Mouse (Mus musculus): ENCODE measurements at regions not wholly inside any gene's neighbourhood (a gene's known extent, or its start where the extent isn't known, plus 50 kb on each side); places are given as distances from the start of the nearest gene placed in this dataset.

DNA sequence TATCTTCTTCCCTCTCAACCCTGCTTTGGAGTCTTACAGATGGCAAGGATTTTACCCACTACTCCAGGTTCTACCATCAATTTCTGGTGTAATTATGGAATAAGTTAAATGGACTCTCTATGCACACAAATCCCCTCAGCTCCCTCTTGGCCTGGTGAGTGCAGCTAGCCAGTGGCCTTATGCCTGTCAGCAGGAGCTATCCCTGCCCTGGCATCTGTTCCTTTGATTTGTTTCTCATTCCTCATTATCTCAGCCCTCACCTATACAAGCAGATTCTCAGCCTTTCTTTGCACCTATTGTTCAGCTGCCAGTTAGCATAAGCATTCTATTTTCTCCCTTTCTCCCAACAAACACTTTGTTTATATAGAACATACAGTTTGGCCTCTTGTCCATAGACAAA lies 150.3 kb downstream of the Rnf152 start:
- DNase-seq, result no peak

DNA sequence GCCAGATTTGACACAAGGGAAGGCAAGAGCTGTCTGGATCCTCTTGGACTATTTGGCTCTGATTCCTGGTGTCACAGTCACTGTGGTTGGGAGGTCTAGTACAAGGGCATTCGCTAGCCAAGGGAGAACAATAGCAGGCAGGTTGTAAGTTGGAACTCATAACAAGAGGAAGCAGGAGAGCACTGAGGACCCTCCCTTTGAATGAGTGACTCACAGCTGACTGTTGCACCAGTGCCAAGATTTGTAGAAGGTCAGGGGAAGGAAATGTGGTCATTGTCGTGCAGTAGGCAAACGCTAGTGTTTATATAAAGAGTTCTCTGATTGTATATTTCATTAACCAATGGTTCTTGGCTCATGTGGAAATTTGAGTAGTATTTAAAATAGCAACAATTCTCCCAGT lies 157.2 kb downstream of the Rnf152 start:
- no peak for DNase-seq

DNA sequence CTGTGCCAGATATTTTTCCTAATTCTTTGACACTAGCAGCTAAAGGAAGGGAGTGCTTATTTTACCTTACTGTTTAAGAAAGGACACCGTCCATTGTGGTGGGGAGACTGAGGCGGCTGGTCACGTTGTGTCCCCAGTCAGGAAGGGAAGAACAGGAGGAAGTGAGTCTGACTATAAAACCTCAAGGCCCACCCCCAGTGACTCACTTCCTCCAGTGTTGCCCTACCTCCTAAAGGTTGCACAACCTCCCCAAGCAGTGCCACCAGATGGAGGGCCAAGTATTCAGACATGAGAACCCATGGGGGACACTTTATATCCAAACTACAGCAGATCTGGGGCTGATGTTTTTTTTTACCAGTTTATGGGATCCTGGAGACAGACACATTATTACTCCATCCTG lies 165.4 kb downstream of the Rnf152 start:
- DNase-seq, result no peak

DNA sequence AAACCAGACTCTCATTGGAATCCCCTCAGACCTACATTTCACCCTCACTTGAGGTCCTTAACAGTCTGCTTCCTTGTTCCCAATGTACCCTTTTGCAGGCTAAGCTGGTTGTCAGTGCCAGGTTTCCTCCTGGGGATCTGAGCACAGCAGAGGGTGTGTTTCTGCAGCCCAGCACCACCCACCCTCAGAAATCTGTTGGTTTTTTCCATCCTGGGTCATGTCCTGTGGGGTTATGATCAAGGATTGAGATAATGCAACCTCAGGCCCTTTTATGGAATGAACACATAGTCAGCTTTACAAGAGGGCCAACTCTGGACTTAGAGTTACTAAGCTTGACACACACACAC lies 167.6 kb downstream of the Rnf152 start:
- no peak for DNase-seq

DNA sequence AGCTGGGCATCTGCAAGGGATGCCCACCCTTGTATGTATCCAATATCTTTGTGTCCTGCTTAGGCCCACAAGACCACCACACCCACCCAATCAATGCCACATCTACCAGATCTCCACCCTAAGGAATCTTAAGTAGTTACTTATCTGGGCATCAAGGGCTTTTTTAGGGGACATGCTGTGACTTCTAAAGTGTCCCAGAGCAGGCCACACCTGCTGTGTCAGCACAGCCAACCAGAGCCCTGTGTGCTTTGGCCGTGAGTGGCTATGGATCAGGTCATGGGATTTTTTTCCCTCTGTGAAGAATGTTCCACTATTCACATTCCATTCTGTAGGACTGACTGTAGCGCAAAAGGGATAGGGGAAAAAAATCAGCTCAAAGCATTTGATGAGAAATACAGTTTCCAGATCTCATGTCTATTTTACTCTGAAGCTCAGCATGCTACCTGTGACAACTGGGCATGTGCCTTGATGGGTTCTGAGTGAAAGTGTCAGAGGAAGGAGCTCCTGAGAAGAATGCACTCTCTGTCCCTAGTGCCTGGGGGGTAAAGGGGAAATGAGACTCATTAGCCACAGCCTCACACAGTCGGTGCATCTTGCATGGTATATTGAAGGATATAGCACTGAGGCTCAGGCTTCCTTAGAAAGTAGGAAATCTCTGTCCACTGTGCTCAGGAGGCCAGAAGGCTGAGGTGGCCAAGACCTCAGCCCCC lies 168.1 kb downstream of the Rnf152 start:
- no peak for DNase-seq

DNA sequence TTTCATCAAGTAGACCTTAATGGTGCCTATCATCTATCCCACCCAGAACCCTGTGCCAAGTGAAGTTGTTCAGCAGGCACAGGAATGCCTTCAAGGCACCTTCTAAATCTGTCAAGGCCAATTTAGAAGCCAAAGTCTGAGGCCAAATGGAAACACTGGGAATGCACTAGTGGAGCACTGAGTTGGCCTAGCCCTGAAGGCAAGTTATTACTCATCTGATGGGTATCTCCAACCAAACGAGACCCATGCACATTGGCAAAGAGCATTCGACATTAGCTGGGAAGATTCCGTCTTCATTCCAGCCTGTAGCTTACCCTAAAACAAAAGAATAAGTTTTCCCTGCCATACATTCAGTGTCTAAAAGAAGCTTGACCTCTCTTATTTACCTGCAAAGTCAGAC lies 172.0 kb downstream of the Rnf152 start:
- no peak for DNase-seq

DNA sequence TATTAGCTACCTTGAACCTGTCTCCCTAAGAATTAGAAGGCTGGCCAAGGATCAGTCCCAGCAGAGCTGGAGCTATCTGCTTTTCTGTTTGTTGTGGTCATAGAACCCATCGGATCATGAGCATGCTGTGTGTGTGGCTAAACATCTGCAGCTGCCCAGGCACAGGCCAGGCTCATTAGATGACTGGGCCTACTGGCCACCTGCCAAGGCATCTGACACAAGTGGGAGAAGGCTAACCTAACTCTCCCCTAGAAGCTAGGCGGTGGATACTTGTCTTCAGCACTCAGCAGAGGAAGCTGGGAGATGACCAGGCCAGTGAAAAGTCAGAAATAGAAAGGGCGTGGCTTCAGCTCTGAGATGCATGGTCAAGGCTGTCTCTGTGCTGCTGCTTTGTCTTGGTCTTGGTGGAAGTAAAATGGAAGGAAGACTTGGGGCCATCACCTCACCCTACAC lies 177.1 kb downstream of the Rnf152 start:
- peak; percentile 39 for DNase-seq

DNA sequence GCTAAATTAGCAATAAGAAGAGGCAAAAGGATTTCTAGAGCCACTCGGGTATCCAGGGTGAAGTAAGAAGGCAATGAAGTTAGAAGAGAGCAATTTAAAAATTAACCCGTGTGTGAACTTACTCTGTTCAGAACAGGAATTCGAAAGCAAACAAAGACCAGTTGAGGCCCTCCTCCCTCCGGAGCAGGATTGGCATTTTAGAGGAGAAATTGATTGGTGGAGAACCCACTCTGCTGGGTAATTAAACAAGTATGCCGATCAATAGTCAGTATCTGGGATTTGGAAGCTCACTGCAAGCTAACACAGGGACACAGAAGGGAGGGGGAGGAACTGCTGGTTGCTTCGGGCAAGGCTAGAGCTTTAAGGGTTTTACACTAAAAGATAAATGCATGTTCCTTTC lies 177.7 kb downstream of the Rnf152 start:
- DNase-seq, result peak; percentile 19

DNA sequence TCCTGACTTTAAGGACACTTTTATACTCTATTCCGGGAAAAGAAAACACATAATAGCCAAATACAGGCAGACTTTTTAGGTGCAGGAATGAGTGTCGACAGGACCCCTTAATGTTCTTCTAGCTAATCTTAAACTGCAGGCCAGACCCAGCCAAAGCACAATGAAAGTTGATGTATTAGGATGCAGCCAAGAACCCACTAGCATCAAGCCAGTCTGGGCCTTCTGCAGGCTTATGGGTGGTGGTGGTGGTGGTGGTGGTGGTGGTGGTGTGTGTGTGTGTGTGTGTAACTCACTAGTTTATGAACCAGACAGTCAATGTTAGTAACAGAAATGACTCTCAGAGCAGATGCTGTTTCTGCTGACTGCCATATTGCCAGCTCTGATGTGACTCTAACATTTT lies 178.6 kb downstream of the Rnf152 start:
- DNase-seq, result no peak

DNA sequence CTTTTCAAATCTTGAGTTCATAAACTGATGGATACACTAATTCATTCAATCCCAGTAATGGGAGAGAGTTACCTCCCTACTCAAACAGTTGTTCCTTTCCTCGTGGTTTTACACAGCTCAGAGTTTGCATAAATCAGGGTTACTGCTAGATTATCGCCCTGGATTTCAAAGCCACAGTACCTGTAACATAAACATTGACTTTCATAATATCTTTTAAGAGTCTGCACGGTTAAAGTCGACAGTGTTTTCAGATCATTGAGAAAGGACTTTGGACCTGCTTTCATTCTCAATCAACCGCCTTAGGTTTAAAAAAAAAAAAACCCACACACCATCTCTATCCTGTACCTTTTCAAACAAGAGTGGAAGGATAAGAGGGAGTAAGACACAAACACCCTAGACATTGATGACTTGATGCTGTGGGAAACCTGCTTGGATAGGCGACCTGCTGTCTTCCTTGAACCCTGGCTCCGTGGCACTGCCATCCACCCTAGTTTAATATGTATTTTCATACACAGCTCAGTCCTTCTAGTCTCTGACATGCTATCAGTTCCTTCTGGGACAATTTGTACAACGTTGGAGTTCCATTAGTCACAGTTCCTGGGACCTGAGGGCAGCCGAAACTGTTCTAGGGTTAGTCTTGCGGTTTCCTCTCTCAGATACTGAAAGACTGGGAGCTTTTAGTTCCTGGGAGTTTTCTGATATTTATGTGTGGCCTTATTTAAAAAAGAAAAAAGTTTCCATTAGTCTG lies 179.3 kb downstream of the Rnf152 start:
- DNase-seq, result no peak

DNA sequence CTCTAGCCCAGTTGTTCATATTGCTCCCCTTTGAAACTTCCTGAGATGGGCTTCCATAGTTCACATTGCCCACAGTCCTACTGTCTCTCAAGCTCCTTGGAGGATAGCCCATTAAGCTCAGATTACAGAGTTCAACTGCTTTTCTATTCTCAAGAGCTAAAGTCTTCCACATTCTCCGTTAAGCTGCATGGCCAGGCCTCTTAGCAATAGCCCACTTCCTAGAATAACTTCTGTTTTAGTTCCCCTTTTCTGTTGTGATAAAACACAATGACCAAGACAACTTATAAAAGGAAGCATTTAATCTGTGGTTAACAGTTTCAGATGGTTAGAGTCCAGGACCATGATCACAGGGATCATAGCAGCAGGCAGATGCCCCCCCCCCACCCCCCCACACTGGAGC lies 185.5 kb downstream of the Rnf152 start:
- DNase-seq, result no peak

DNA sequence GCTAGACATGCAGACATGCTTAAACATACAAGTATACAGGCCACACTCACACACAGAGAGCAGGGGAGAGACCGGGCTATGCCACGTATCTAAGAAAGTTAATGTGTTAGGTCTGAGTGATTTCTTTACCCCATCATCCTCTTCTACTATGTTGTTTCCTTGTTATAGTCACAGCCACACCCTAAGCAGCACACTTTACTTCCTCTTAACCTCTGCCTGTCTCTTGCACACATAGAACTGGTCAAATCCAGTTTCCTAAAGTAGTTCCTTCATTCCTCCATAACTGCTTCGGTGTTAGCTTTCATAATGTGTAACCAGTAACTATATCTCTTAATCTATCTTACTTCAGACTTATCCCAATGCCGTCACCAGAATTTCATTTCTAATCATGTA lies 186.4 kb downstream of the Rnf152 start:
- DNase-seq, result no peak

DNA sequence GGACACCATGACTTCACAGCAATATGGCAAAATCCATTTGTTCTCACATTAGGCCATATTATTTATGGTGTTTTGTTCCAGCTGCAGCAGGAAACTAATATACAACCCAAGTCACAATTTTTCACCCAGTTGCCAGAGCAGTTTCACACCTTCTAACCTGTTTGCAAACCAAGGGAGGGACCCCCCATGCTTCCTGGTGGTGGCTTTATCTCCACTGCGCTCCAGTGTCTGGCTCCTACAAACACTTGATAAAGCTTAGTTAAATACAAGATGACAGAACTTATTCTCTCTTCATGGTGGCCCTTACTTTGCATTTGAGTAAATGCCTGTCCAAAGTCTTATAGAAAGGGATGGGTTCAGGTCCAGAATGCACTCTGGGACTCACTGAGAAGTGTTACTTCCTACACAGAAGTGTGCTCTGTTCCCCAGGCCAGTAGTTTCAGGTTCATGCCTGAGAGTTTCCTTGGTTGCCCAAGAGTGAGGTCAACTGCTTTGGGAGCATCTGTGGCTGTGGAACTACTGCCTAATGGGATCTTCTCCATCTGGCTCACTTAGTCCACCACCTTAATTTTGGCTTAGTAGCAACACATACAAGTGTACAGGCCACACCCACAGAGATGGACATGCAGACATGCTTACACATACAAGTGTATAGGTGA lies 186.9 kb downstream of the Rnf152 start:
- DNase-seq, result no peak

DNA sequence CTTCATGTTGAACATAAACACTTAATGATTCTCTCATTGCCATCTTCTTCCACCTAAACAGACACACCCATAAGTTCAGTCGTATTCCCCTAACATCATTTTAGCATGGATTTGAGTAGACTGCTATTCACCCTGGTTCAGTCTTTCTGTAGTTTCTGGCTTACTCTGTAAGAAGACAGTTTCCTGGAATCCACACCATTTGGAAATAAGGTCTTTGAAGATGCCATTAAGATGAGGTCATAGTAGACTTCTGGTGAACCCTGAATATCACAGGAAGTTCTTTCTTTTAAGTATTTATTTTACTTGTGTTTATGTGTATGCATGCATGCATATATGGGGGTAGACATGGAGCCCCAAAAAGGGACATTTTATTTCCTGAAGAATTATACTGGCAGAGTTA lies 187.7 kb downstream of the Rnf152 start:
- DNase-seq, result no peak

DNA sequence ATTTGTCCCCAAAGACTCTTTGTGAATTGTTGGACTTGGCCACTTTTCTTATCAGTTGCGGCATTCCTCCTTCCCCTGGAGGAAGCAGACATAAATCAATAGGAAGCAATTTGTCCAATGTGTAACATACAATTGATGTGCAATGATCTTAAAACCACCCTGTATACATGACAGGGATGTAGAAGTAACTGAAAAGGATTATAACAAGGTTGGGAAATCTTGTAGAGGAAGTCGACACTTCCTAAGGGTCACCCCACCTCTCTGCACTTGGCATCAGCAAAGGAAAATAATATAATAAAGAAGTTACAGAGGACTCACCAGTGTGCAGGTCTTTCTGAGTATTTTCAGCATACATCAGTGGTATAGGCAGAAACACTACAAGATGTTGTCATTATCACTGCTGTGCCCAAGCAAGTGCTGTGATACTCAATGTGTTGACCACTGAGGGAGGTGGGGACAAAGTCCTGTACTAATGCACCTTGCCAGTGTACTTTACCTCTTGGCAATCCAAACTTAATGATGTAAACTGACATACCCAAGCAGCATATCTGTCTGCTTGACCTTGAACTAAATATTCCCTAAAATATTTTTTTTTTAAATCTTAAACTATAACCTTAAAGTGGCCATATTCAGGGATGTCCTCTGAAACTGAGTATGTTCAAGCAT lies 198.9 kb downstream of the Rnf152 start:
- no peak for DNase-seq

DNA sequence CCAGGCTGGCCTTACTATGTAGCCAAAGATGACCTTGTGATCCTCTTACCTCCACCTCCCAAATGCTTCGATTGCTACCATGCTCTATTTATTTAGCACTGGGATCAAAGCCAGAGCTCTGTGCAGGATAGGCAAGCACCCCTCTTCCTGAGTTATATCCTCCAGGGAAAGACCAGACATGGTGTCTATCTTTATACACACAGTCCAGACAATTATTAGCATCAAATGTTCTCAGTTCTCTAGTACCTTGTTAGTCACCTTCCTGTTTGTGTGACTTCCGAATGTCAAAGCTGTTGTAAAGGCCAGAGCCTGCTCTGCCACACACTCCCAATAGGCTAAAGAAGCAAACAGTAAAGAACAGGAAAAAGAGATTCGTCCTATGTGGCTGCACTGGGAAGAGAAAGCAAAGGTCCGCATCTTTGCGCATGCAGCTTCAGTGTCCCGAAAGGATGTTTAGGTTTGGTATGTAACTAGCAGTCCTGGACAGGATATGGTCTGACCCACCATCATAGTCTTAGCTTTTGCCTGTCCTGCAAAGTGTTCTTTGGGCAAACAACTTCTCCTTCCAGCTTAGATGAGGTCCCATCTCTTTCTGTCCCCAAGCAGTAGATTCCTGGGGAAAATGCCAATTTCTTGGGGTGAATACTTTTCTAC lies 204.2 kb downstream of the Rnf152 start:
- no peak for DNase-seq

DNA sequence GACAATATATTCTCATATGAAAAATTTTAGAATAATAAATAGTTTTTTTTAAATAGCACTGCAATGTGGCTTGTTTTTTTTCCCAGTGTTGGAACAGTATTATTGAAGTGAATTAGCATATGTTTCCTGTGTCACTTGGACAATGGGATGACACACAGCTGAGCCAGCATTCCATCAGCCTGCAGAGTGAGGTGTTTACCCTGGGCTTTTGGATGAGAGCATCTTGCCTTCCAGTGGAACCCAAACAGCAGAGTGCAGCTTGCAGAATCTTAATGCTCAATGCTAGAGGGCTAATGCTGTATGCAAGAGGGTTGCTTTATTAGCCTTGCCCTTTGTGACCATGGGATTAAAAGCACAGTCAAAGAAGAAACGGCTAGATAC lies 205.1 kb downstream of the Rnf152 start:
- no peak for DNase-seq

DNA sequence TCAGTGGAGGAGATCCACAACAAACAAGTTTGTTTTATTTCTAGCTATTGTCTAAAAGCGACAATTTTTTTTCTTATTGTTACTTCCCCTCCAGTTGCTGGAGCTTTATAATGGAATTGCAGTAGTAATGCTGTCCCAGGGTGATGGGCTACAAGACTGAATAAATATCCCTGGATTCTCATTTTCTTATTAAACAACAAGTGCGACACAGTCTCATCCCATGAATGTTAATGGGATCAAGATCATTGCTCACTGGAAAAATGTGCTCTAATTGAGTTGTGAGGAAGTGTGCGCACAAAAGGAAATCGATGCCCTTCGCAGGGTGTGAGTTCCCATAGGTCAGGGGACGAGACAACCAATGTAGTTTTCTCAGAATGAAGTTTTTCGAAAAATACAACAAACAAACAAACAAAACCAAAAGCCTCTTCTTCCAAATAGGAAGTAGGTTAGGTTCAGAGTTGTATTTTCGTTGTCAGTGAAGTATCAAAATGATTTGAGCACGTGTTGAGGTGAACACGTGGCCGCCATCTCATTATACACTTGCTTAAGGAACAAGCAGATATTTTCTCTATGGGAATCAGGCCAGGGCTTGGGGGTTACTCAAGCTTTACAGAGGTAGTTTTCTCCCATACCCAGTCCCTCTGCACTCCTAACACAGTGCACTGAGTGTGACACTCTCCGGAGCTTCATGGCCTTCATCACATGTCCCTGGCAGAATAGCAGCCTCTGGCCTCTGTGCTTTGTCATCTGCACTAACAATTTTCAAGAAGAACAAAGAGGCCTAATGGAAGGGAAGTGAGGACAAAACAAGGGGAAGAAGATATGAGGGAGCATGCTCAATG lies 205.7 kb downstream of the Rnf152 start:
- no peak for DNase-seq

DNA sequence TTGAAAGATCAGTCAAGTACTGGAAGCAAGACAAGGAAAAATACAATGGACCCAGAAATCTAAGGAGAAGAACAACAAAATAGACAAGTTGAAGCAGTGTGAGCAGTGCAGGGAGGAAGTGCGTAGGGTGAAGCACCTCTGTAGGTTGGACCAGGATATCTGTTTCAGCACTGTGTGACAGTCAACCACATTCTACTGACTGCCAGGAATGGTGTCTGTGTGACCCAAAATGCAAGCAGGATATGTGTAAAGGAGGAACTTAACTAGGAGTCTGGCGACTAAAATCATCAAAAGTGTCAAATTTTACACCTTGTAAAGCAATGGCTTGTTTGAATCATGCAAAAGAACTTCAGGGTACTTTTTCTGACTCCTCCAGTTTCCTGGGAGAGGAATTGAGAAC lies 207.7 kb downstream of the Rnf152 start:
- DNase-seq, result no peak

DNA sequence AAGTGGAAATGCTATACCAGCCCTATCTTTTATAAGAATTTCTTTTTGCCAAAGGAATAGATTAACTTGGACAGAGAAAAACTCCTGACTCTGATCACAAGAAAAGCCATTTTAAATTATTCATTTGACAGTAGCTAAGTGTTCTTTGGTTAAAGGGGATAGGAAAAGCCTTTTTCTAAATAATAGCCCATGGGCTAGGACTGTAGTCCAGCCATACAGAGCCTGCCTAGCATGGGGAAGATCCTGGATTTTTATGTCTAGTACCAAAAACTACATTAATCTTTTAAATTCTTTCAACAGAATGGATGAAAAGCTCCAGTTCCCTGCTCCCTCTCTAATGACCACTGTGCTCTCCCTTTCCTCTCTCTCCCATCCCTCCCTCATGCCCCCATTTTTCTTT lies 208.5 kb downstream of the Rnf152 start:
- DNase-seq, result no peak

DNA sequence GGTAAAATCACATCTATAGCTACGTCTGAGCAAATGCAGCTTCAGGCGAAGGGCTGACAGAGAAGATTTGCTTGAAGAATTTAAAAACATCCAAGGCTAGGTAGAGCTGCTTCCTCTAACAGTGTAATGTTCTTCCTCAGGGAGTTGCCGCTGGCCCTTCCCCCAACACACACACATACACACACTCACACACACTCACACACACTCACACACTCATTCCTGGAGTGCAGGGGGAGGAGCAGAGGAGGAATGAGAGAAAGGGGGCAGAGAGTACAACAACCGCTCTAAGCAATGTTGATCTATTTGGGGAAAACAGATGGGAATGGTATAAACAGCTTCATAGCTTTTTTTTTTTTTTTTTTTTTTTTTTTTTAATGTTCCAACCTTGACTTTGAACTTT lies 232.6 kb downstream of the Rnf152 start:
- DNase-seq, result no peak

DNA sequence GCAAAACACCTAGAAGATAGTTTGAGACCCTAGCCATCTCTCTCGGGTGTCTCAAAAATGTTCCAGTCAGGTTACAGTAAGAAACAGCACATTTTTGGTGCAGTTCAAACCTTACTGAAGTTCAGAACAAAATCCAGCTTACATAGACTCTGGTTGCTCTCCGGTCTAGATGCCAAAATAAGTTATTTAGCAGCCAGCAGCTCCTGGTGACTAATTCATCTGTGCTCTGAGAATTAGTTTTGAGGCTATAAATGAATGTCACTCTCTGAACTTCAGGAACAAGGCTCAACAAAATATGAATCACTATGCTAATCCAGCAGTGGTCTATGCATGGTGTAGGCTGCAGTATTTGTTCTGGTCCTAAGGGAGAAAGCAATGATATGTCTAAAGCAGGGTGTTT lies 238.6 kb downstream of the Rnf152 start:
- no peak for DNase-seq
